Mouse (Mus musculus): Measurements from ENCODE around the gene Car15.
A peak's percentile ranks its signal among the peaks of the same experiment; 100 is the strongest.

The Car15 gene

GRCm38 (mm10) chr16:17838051-17838450, at the start of gene Car15:
Gene Car15, minus strand, starts transcription at chr16:17838364.
- no peak for ATAC-seq (ENCODE audit: low TSS enrichment)

- ATAC-seq (ENCODE audit: low TSS enrichment): no peak
Observed at GRCm38 (mm10) chr16:17884116-17884515, 46.0 kb upstream of the Car15 start.

GRCm38 (mm10) chr16:17882196-17882595, 44.0 kb upstream of the Car15 start:
- no peak for ATAC-seq (ENCODE audit: low TSS enrichment)

GRCm38 (mm10) chr16:17879571-17879970, 41.4 kb upstream of the Car15 start:
- ATAC-seq (ENCODE audit: low TSS enrichment): peak; percentile 72

- no peak for ATAC-seq (ENCODE audit: low TSS enrichment)
Observed at GRCm38 (mm10) chr16:17876096-17876495, 37.9 kb upstream of the Car15 start.

GRCm38 (mm10) chr16:17875174-17875573, 37.0 kb upstream of the Car15 start:
- ATAC-seq (ENCODE audit: low TSS enrichment): no peak

- no peak for ATAC-seq (ENCODE audit: low TSS enrichment)
Observed at GRCm38 (mm10) chr16:17872995-17873394, 34.8 kb upstream of the Car15 start.

GRCm38 (mm10) chr16:17871248-17871647, 33.1 kb upstream of the Car15 start:
- no peak for ATAC-seq (ENCODE audit: low TSS enrichment)

- ATAC-seq (ENCODE audit: low TSS enrichment): no peak
Observed at GRCm38 (mm10) chr16:17865770-17866169, 27.6 kb upstream of the Car15 start.

- ATAC-seq (ENCODE audit: low TSS enrichment): no peak
Observed at GRCm38 (mm10) chr16:17865293-17865692, 27.1 kb upstream of the Car15 start.

GRCm38 (mm10) chr16:17858592-17858991, 20.4 kb upstream of the Car15 start:
- 0 out of 2 replicates have a peak, but pooled peaks have one; percentile 48 for ATAC-seq (ENCODE audit: low TSS enrichment)

GRCm38 (mm10) chr16:17857157-17857556, 19.0 kb upstream of the Car15 start:
- no peak for ATAC-seq (ENCODE audit: low TSS enrichment)

- ATAC-seq (ENCODE audit: low TSS enrichment): no peak
Observed at GRCm38 (mm10) chr16:17853263-17853662, 15.1 kb upstream of the Car15 start.

- ATAC-seq (ENCODE audit: low TSS enrichment): peak; percentile 50; the same call in 1 of the 2 replicates
Observed at GRCm38 (mm10) chr16:17851860-17852259, 13.7 kb upstream of the Car15 start.

GRCm38 (mm10) chr16:17851331-17851730, 13.2 kb upstream of the Car15 start:
- no peak for ATAC-seq (ENCODE audit: low TSS enrichment)

- no peak for ATAC-seq (ENCODE audit: low TSS enrichment)
Observed at GRCm38 (mm10) chr16:17849486-17849885, 11.3 kb upstream of the Car15 start.

GRCm38 (mm10) chr16:17848928-17849327, 10.8 kb upstream of the Car15 start:
- peak; percentile 64 for ATAC-seq (ENCODE audit: low TSS enrichment)

GRCm38 (mm10) chr16:17848431-17848830, 10.3 kb upstream of the Car15 start:
- peak; percentile 36; the same call in 1 of the 2 replicates for ATAC-seq (ENCODE audit: low TSS enrichment)

- no peak for ATAC-seq (ENCODE audit: low TSS enrichment)
Observed at GRCm38 (mm10) chr16:17843701-17844365, 5.7 kb upstream of the Car15 start.

- ATAC-seq (ENCODE audit: low TSS enrichment): no peak
Observed at GRCm38 (mm10) chr16:17842437-17842836, 4.3 kb upstream of the Car15 start.

GRCm38 (mm10) chr16:17839976-17840375, 1.8 kb upstream of the Car15 start:
- no peak for ATAC-seq (ENCODE audit: low TSS enrichment)

GRCm38 (mm10) chr16:17835481-17835880, 2.7 kb downstream of the Car15 start:
- ATAC-seq (ENCODE audit: low TSS enrichment): no peak

- no peak for ATAC-seq (ENCODE audit: low TSS enrichment)
Observed at GRCm38 (mm10) chr16:17834543-17834942, 3.6 kb downstream of the Car15 start.
